Mouse (Mus musculus): ENCODE measurements around the gene Tulp1.
"Not testable (repeated sequence)": the region's sequence is repeated elsewhere in the genome, so short reads cannot be mapped to it uniquely, and the experiment has no call there.

DNA sequence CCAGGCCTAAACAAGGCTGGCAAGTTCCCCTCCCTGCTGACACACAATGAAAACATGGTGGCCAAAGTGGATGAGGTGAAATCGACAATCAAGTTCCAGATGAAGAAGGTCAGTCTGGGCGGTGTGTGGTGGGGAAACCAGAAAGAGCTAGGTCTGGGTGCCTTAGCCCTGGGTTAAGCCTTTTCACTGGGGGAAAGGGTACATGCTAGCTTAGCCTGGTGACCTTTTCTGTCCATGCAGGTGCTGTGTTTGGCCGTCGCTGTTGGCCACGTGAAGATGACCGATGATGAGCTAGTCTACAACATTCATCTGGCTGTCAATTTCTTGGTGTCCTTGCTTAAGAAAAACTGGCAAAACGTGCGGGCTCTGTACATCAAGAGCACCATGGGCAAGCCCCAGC is 34.4 kb downstream of the Tulp1 start:
- TF ChIP-seq CTCF (IDR thresholded peaks at IDR 0.05; ENCODE audit: low read depth, low read length); POLR2A (IDR thresholded peaks at IDR 0.05; ENCODE audit: borderline replicate concordance, low read depth, low read length): not testable (repeated sequence)

All from bone marrow macrophage, adult 2 months (primary cell).